Mouse (Mus musculus) brain, embryonic 14.5 days (tissue): ENCODE results near the gene Msi2.

Experiments
- CTCF ChIP-seq: fragments of 200-500 bp; IDR thresholded peaks from 2 replicates; pipeline ENCODE4 v1.5.1; 2012; ENCODE audit warnings: inconsistent platforms, mild to moderate bottlenecking, moderate library complexity, borderline replicate concordance; ENCODE audit not compliant: insufficient read depth, insufficient read length; ENCODE audit errors: extremely low read depth
- POLR2A ChIP-seq: fragments of 200-500 bp; IDR thresholded peaks from 2 replicates; pipeline ENCODE4 v1.6.1; 2012; ENCODE audit warnings: mild to moderate bottlenecking, inconsistent platforms, borderline replicate concordance; ENCODE audit not compliant: poor library complexity, insufficient read depth, insufficient read length, severe bottlenecking; ENCODE audit errors: extremely low read depth

GRCm38 (mm10) chr11:88636319-88636718 is 82.0 kb downstream of the Msi2 start:
- TF ChIP-seq CTCF (no peak), POLR2A (no peak)
